Mouse (Mus musculus) ES-Bruce4 (cell line): ENCODE measurements around the gene Mif4gd.

Experiments used
- CTCF ChIP-seq: IDR thresholded peaks from one replicate; pipeline ENCODE4 v1.8.1; 2011; ENCODE audit warnings: low read depth, low read length
- POLR2A ChIP-seq: IDR thresholded peaks from one replicate; pipeline ENCODE4 v1.8.1; 2011; ENCODE audit warnings: low read length; ENCODE audit not compliant: insufficient read depth

- TF ChIP-seq POLR2A = no peak
- no peak for TF ChIP-seq CTCF
These were observed 33.7 kb downstream of the Mif4gd start for GRCm38 (mm10) chr11:115579080-115579479.
